Mouse (Mus musculus) brain, embryonic 14.5 days (tissue): ENCODE data around the gene Olfr823.
"Not testable (repeated sequence)": the region's sequence is repeated elsewhere in the genome, so short reads cannot be mapped to it uniquely, and the experiment has no call there.

ENCODE experiments used
- CTCF ChIP-seq: fragments of 200-500 bp; IDR thresholded peaks from 2 replicates; pipeline ENCODE4 v1.5.1; 2012; ENCODE audit warnings: inconsistent platforms, mild to moderate bottlenecking, moderate library complexity, borderline replicate concordance; ENCODE audit not compliant: insufficient read depth, insufficient read length; ENCODE audit errors: extremely low read depth
- POLR2A ChIP-seq: fragments of 200-500 bp; IDR thresholded peaks from 2 replicates; pipeline ENCODE4 v1.6.1; 2012; ENCODE audit warnings: mild to moderate bottlenecking, inconsistent platforms, borderline replicate concordance; ENCODE audit not compliant: poor library complexity, insufficient read depth, insufficient read length, severe bottlenecking; ENCODE audit errors: extremely low read depth

DNA sequence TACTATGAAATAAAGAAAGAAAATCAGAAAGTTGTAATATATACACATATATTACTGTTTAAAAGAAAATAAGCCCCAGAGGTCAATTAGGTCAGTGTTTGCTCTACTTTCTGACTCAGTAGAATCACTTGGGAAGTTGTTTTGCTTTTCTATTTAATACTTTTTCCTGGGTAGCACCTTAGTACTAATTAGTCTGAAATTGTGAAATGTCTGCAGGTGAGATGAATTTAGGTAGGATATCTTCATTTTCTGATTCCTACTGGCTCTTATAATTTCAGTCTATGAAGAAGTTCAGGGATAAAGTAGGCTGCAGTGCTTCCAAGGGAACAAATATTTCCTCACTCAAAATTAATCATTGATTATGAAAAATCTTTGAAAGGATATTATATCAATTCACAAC, 14.7 kb upstream of the Olfr823 start, which contains the start of gene Olfr824:
- not testable (repeated sequence) for TF ChIP-seq CTCF, POLR2A
